Mouse (Mus musculus): ENCODE measurements around the gene Sec13. TPM values are rescaled to one million over a fixed set of nuclear protein-coding genes. Genes with fewer than 3 reads are reported as not detected.

Sec13 gene
- polyA plus RNA-seq, 1 experiment from 2014 or later, result 296 TPM

GRCm38 (mm10) chr6:113683081-113683825, 57.3 kb downstream of the Sec13 start:
- H3K4me2 ChIP-seq, result no peak overlapping the region
- no peak overlapping the region for H3K4me3 ChIP-seq
- H3K9ac ChIP-seq, result no peak overlapping the region
- no peaks in the 10 kb centered on the region for H3K9me3 ChIP-seq
- H3K27ac ChIP-seq, result no peak overlapping the region
- no peaks in the 10 kb centered on the region for H3K27me3 ChIP-seq
- 0 out of 2 replicates have a peak, but pooled peaks cover 4% of the 10 kb centered on the region for H3K4me1 ChIP-seq
- H3K36me3 ChIP-seq, result no peaks in the 10 kb centered on the region
- WGBS, result 83% methylated on average over 10 of the region's 10 CpGs
- no peak for ATAC-seq (ENCODE audit: insufficient number of reproducible peaks, insufficient read depth, low FRiP score, low TSS enrichment, low read depth)

- Histone ChIP-seq H3K27ac (no peak overlapping the region), H3K4me3 (no peak overlapping the region), H3K36me3 (no peaks in the 10 kb centered on the region), H3K4me2 (no peak overlapping the region), H3K9ac (no peak overlapping the region), H3K9me3 (no peaks in the 10 kb centered on the region), H3K27me3 (no peaks in the 10 kb centered on the region), H3K4me1 (no peaks in the 10 kb centered on the region)
- ATAC-seq (ENCODE audit: insufficient number of reproducible peaks, insufficient read depth, low FRiP score, low TSS enrichment, low read depth), result no peak
- 18% methylated on average over 4 of the region's 4 CpGs for WGBS
These were observed 59.3 kb downstream of the Sec13 start for GRCm38 (mm10) chr6:113681271-113681670.

DNA sequence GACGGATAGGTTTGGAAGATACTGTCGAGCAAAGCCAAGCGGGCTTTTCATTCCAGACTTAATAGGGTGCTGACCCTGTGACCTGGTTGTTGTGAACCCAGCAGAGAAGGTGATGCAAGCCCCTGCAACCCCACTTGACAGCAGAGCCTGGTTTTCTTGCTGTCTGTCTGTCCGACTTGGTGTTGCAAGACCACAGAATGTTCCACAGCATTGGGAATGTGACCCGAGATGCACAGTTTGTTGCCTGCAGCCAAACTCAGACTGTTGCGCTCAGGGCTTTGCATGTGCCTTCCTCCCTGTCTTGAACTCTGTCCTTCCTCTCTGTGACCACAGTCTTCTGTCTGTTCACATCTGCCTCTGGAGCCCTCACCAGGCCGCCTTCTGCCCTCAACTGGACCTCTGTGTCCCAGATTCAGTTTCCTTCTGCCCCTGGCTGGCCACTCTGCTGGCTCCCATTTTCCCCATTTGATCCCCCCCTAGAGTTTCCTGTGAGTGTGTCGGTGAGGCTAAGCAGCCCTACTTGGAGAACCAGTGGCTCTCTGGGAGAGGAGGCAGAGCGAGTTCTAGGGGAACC, 60.5 kb downstream of the Sec13 start:
- WGBS, result 70% methylated on average over 9 of the region's 9 CpGs
- no peaks in the 10 kb centered on the region for H3K27me3 ChIP-seq
- no peak overlapping the region for H3K9ac ChIP-seq
- no peaks in the 10 kb centered on the region for H3K4me1 ChIP-seq
- no peaks in the 10 kb centered on the region for H3K9me3 ChIP-seq
- no peaks in the 10 kb centered on the region for H3K36me3 ChIP-seq
- H3K4me2 ChIP-seq, result no peak overlapping the region
- H3K4me3 ChIP-seq, result no peak overlapping the region
- no peak overlapping the region for H3K27ac ChIP-seq
- no peak for ATAC-seq (ENCODE audit: insufficient number of reproducible peaks, insufficient read depth, low FRiP score, low TSS enrichment, low read depth)

DNA sequence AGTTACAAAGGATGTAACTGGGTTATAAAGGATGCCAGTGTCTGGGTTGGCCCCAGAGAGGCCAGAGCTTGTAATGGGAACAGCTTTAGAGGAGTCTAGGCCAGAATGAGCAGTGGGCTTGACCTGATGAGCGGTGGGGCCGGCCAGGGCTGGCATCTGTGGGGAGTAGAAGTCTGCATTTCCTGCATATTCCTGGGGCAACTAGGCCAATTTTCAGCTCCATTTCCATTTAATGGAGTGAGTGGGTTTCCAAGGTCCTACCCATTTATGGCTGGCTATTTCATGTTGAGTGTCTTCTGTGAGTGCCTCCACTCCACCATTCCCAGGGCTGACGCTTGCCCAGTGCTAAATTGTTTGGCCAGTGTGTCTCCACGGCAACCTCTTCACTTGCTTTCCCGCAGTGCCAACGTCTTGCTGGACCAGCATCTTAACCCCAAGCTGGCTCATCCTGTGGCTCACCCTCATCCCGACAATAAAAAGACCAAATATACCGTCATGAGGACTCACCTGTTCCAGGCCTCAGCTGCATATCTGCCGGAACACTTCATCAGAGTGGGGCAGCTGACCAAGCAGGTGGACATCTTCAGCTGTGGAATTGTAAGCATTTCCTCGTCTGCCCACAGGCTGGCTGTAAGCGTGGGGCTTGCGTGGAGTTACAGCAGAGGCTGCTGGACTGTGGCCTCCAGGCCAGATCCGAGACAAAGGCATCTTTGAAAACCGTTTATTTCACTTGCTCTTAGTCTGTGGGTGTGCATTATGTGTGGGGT, 62.1 kb downstream of the Sec13 start:
- Histone ChIP-seq H3K36me3 (no peaks in the 10 kb centered on the region), H3K4me3 (no peak overlapping the region), H3K27ac (no peak overlapping the region), H3K4me2 (no peak overlapping the region), H3K27me3 (no peaks in the 10 kb centered on the region), H3K4me1 (no peaks in the 10 kb centered on the region), H3K9me3 (no peaks in the 10 kb centered on the region), H3K9ac (no peak overlapping the region)
- ATAC-seq (ENCODE audit: insufficient number of reproducible peaks, insufficient read depth, low FRiP score, low TSS enrichment, low read depth), result no peak
- 79% methylated on average over 14 of the region's 14 CpGs for WGBS

Small RNAs within 50 kb of the gene (microRNA-seq; reads per million reads assigned to microRNA genes)
- gene Mir7042, result 1.3 reads per million

Other genes with a start within 250 kb of the Sec13 start
- 2.3 and 2.6 TPM in 2 replicates for gene Prrt3, start 238.8 kb downstream of the Sec13 start, polyA plus RNA-seq (2015; fragmentation: Nextera tagmentation; extraction: Ambion mirVana)
- 95.2 and 96.1 TPM in 2 replicates for gene Emc3, start 209.1 kb downstream of the Sec13 start, polyA plus RNA-seq (2015; fragmentation: Nextera tagmentation; extraction: Ambion mirVana)
- gene Fancd2, start 209.1 kb downstream of the Sec13 start, polyA plus RNA-seq (2015; fragmentation: Nextera tagmentation; extraction: Ambion mirVana), result 13.6 and 14.4 TPM in 2 replicates
- gene Fancd2os, start 140.0 kb downstream of the Sec13 start, polyA plus RNA-seq (2015; fragmentation: Nextera tagmentation; extraction: Ambion mirVana), result not detected in 2 replicates
- gene Brk1, start 136.0 kb downstream of the Sec13 start, polyA plus RNA-seq (2015; fragmentation: Nextera tagmentation; extraction: Ambion mirVana), result 233 and 240 TPM in 2 replicates
- gene Vhl, start 116.8 kb downstream of the Sec13 start, polyA plus RNA-seq (2015; fragmentation: Nextera tagmentation; extraction: Ambion mirVana), result 48.0 and 50.0 TPM in 2 replicates
- 2.4 and 2.8 TPM in 2 replicates for gene Irak2, start 102.3 kb downstream of the Sec13 start, polyA plus RNA-seq (2015; fragmentation: Nextera tagmentation; extraction: Ambion mirVana)
- gene Tatdn2, start 43.7 kb downstream of the Sec13 start, polyA plus RNA-seq (2015; fragmentation: Nextera tagmentation; extraction: Ambion mirVana), result 0.70 and 0.72 TPM in 2 replicates
- 0.32 TPM in 1 of 2 replicates, not detected in the other for gene Ghrl, start 20.9 kb downstream of the Sec13 start, polyA plus RNA-seq (2015; fragmentation: Nextera tagmentation; extraction: Ambion mirVana)